Mouse (Mus musculus) left cerebral cortex, postnatal 4 days (tissue): ENCODE data around the gene Tmem165. TPM values are rescaled to one million over a fixed set of nuclear protein-coding genes. Genes with fewer than 3 reads are reported as not detected.

Experiments
- DNase-seq: peaks from one replicate; pipeline ENCODE4 v3.0.0-alpha.2; 2022
- intact Hi-C: fragments of 180-260 bp; cut with DNase I; formaldehyde crosslinking; loops from one replicate; pipeline ENCODE4 v1.15.1; 2025
- total RNA-seq, 2 experiments: library from RNA; stranded (reverse); gene quantifications; 2 replicates each; pipeline ENCODE4 v1.2.3; 2021

The Tmem165 gene
- total RNA-seq: 10 to 100 TPM; 47.1 to 47.4 TPM

- DNase-seq: peak; percentile 94
- intact Hi-C loops: no loop called here
Measured at GRCm38 (mm10) chr5:76183750-76184261, at the start of gene Tmem165. Gene Tmem165 (plus strand): TSS chr5:76183880.

DNA sequence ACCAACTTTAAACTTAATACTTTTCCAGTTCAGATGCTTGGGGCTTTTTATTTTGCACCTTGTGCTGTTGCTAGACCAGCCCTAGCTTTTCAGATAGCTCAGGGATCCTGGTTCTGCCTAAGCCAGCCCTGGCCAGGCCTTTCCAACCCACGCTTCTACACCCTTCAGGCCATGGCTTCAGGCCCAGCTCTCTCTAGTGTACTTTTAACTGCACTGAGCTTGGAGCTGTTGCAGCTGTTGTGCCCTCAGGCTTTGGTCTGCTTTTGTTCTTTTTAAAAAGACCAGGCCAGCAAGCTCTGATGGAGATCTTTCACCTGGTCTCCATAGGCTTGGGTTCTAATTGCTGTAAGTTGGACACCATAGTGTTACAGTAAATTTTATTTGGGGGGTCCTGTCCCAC, 48.0 kb upstream of the Tmem165 start:
- intact Hi-C loops: no loop called here
- no peak for DNase-seq

DNA sequence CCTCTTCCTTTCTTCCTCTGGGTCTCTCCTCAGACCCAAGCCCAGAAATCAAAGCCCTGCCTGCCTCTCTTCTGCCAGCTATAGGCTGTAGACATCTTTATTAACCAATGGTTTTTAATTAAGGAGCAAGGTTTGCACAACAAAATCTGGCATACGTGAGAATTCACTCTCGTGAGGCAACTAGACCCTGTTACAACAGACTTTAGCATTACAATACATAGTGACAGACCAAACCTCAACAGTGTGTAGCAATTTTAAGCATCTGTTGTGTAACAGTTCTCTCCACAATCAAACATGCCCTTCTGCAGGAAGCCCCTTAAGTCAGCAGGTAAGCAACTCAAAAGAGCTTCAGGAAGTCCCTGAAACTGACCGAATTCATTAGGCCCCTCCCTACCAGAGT, 47.4 kb upstream of the Tmem165 start:
- intact Hi-C loops: no loop called here
- DNase-seq: no peak

- DNase-seq: no peak
- intact Hi-C loops: no loop called here
Measured at GRCm38 (mm10) chr5:76137586-76137985, 46.1 kb upstream of the Tmem165 start.

- intact Hi-C loops: no loop called here
- no peak for DNase-seq
Measured at GRCm38 (mm10) chr5:76138071-76138470, 45.6 kb upstream of the Tmem165 start.

DNA sequence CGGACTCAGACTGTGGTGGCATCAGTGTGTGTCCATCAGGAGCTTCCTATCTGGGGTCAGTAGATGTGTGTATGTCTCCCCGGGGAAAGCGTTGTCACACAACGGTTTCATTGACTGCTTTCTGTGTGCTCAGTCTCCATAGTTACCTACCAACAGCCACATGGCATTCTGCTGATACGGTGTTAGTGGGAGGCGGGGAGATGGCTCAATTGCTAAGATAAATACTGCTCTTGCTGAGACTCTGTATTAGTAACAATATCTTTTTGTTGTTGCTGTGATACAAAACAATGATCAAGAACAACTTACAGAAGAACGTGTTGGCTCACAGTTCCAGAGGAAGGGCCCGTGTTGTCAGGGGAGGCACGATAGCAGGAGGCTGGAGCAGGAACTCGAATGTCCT, 45.2 kb upstream of the Tmem165 start:
- intact Hi-C loops: no loop called here
- no peak for DNase-seq

GRCm38 (mm10) chr5:76139171-76139671, 44.5 kb upstream of the Tmem165 start:
- peak; percentile 22 for DNase-seq
- intact Hi-C loops: no loop called here

DNA sequence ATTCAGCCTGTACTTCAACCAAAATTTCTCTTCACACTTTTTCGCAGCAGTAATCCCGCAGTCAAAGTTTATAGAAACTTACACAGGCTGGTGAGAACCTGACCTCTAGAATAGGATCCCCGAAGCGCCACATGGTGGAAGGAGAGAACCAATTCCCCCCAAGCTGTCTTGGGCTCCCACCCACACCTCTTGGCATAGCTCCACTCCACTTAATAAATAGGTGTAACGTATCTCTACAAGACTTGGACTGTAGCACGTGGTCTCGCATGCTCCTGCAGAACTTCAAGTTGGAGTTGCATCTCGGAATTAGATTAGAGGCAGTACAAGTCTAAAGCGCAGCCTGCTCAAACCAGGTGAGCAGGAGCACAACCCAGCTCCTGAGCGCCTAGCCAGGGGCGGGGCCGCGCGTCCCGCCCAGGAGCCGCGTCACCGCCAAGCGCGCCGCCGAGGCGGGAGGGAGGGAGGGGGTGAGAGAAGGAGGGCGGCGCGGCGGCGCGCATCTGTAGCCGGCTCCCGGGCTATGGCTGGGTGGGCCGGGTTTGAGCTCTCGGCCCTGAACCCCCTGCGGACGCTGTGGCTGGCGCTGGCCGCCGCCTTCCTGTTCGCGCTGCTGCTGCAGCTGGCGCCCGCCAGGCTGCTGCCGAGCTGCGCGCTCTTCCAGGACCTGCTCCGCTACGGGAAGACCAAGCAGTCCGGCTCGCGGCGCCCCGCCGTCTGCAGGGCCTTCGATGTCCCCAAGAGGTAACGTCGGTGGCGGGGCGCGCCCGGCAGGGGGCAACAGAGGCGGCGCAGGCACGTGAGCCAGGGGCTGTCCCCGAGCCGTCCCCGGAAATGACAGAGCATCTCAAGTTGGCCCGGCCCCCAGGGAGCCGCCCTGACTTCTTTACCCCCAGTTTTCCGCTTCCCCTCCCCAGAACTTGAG, 43.6 kb upstream of the Tmem165 start, which contains the start of gene Srd5a3:
Gene Srd5a3 (plus strand): TSS at position 464 of the 922 bp plus-strand sequence.
- intact Hi-C loops: no loop called here
- peak; percentile 93 for DNase-seq

GRCm38 (mm10) chr5:76140730-76141066, 43.0 kb upstream of the Tmem165 start:
- intact Hi-C loops: no loop called here
- DNase-seq: no peak

DNA sequence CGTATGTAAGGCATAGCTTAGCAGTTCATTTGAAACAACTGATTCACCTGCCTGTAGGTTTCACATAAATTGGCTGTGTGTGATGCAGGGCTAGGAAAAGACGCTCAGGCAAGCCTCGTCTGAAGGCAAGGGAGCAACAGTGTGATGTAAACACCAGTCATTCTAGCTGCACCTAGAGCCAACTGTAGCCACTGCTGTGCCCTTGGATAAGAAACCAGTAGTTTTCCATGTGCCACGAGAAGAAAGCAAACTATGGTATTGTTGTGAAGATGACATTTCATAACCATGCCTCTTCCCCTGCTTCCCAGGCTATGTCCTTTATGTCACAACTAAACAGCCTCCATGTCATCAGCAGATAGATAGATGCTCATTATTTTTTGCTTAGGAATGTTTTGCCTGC, 40.3 kb upstream of the Tmem165 start:
- DNase-seq: no peak
- intact Hi-C loops: no loop called here

GRCm38 (mm10) chr5:76146401-76146800, 37.3 kb upstream of the Tmem165 start:
- intact Hi-C loops: no loop called here
- no peak for DNase-seq

- no peak for DNase-seq
- intact Hi-C loops: no loop called here
Measured at GRCm38 (mm10) chr5:76149436-76149835, 34.2 kb upstream of the Tmem165 start.

DNA sequence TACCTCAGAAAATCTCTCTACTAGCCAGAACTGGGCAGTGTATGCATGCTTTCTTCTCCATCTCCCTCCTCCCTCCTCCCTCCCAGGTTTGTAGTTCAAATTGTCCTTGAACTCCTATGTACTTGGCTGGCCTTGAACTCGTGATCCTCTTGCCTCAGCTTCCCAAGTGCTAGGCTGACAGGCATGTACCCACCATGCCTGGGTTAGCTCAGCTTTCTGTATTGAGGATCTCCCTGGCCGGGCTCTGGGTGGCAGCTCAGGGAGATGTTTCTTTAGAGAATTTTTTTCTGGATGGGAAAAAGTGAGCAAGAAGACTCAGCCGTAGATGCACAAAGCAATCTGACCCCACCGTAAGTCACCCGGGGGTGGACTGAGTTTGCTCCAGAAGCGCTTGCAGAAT, 30.7 kb upstream of the Tmem165 start:
- intact Hi-C loops: no loop called here
- DNase-seq: no peak

DNA sequence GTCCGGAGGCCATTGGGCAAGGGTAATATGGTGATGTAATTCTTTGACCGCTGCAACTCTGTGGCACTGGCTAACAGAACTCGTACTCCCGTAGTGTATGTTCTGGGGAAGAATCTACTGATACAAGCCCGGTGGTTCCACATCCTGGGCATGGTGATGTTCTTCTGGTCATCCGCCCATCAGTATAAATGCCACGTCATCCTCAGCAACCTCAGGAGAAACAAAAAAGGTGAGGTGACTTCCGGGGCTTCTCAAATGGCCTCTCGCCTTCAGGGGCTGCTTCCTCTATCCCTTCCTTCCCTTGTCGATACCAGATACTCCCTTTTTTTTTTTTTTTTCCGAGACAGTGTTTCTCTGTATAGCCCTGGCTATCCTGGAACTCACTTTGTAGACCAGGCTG, 30.2 kb upstream of the Tmem165 start:
- intact Hi-C loops: no loop called here
- DNase-seq: no peak

GRCm38 (mm10) chr5:76154434-76155165, 29.1 kb upstream of the Tmem165 start:
- intact Hi-C loops: no loop called here
- DNase-seq: no peak

- DNase-seq: no peak
- intact Hi-C loops: no loop called here
Measured at GRCm38 (mm10) chr5:76159555-76159954, 24.1 kb upstream of the Tmem165 start.

GRCm38 (mm10) chr5:76160086-76160485, 23.6 kb upstream of the Tmem165 start:
- intact Hi-C loops: no loop called here
- DNase-seq: no peak

GRCm38 (mm10) chr5:76161491-76161890, 22.2 kb upstream of the Tmem165 start:
- DNase-seq: no peak
- intact Hi-C loops: no loop called here

GRCm38 (mm10) chr5:76162926-76163325, 20.8 kb upstream of the Tmem165 start:
- no peak for DNase-seq
- intact Hi-C loops: no loop called here

- intact Hi-C loops: no loop called here
- DNase-seq: no peak
Measured at GRCm38 (mm10) chr5:76163828-76164390, 19.8 kb upstream of the Tmem165 start.

DNA sequence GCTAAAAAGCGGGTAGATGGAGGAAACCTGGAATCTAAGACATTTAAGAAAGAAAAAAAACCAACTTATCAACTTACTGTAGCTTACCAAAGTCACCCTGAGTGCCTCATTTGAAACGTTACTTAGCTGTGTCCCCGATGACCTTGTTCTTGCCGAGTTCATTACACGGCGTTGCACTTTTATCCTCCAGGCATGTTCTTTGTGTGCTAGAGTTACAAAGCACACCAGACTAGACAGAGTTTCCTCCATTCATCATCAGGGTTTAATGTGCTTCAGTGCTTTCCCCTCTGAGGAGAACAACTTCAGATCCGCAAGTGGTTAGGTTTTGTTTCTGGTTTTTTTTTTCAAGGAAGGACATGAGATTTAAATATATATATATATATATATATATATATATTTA, 18.9 kb upstream of the Tmem165 start:
- intact Hi-C loops: no loop called here
- DNase-seq: no peak
